Mouse (Mus musculus): ENCODE measurements around the gene Lnx2. TPM values are rescaled to one million over a fixed set of nuclear protein-coding genes. Genes with fewer than 3 reads are reported as not detected.
A peak's percentile ranks its signal among the peaks of the same experiment; 100 is the strongest.

The Lnx2 gene
- polyA plus RNA-seq, 1 experiment from 2014 or later = 13.0 TPM

- H3K36me3 ChIP-seq (ENCODE audit: control insufficient read depth, insufficient read depth, low read length) = no peaks in the 10 kb centered on the region
- peaks cover 3 to 6% of the 10 kb centered on the region in 2 experiments; a peak in 3 of 4 replicates for H3K4me1 ChIP-seq (ENCODE audit: control insufficient read depth in 2 of 2, insufficient read depth in 2 of 2, low read length in 2 of 2)
- H3K27ac ChIP-seq (replicated peaks in 1 of 2; ENCODE audit: control insufficient read depth in 1 of 2, insufficient read depth in 1 of 2, low read depth in 2 of 2, low read length in 2 of 2) = no peak overlapping the region
- H3K4me3 ChIP-seq (ENCODE audit: control insufficient read depth in 1 of 2, insufficient read depth in 1 of 2, low read depth in 1 of 2, low read length in 2 of 2) = no peak overlapping the region
- ATAC-seq (ENCODE audit: insufficient number of reproducible peaks, insufficient read depth, low FRiP score, low read depth) = no peak
- H3K4me2 ChIP-seq (ENCODE audit: low read length) = no peak overlapping the region
- H3K27me3 ChIP-seq (ENCODE audit: control insufficient read depth, insufficient read depth, low read length) = peaks cover 18% of the 10 kb centered on the region
- WGBS = 28% methylated on average over 5 of the region's 5 CpGs
- H3K9me3 ChIP-seq (ENCODE audit: control insufficient read depth, low read length) = no peaks in the 10 kb centered on the region
- no peak overlapping the region for H3K9ac ChIP-seq (ENCODE audit: low read length)
Measured at GRCm38 (mm10) chr5:146989051-146989450, 87.3 kb downstream of the Lnx2 start.

GRCm38 (mm10) chr5:146987588-146987987, 88.8 kb downstream of the Lnx2 start:
- WGBS = 88% methylated on average over 10 of the region's 10 CpGs
- Histone ChIP-seq H3K9me3 (ENCODE audit: control insufficient read depth, low read length) (no peaks in the 10 kb centered on the region), H3K4me3 (ENCODE audit: control insufficient read depth in 1 of 2, insufficient read depth in 1 of 2, low read depth in 1 of 2, low read length in 2 of 2) (no peak overlapping the region), H3K27me3 (ENCODE audit: control insufficient read depth, insufficient read depth, low read length) (peaks cover 26% of the 10 kb centered on the region), H3K9ac (ENCODE audit: low read length) (no peak overlapping the region), H3K27ac (replicated peaks in 1 of 2; ENCODE audit: control insufficient read depth in 1 of 2, insufficient read depth in 1 of 2, low read depth in 2 of 2, low read length in 2 of 2) (no peak overlapping the region), H3K36me3 (ENCODE audit: control insufficient read depth, insufficient read depth, low read length) (no peaks in the 10 kb centered on the region), H3K4me2 (ENCODE audit: low read length) (no peak overlapping the region), H3K4me1 (ENCODE audit: control insufficient read depth in 2 of 2, insufficient read depth in 2 of 2, low read length in 2 of 2) (peaks cover 3 to 6% of the 10 kb centered on the region in 2 experiments; a peak in 3 of 4 replicates)
- no peak for ATAC-seq (ENCODE audit: insufficient number of reproducible peaks, insufficient read depth, low FRiP score, low read depth)

GRCm38 (mm10) chr5:146985725-146986433, 90.5 kb downstream of the Lnx2 start:
- H3K4me3 ChIP-seq (ENCODE audit: control insufficient read depth in 1 of 2, insufficient read depth in 1 of 2, low read depth in 1 of 2, low read length in 2 of 2) = no peak overlapping the region
- no peak overlapping the region for H3K27ac ChIP-seq (replicated peaks in 1 of 2; ENCODE audit: control insufficient read depth in 1 of 2, insufficient read depth in 1 of 2, low read depth in 2 of 2, low read length in 2 of 2)
- peaks cover 29% of the 10 kb centered on the region for H3K27me3 ChIP-seq (ENCODE audit: control insufficient read depth, insufficient read depth, low read length)
- H3K4me2 ChIP-seq (ENCODE audit: low read length) = peak overlapping the region; percentile 31
- H3K36me3 ChIP-seq (ENCODE audit: control insufficient read depth, insufficient read depth, low read length) = no peaks in the 10 kb centered on the region
- ATAC-seq (ENCODE audit: insufficient number of reproducible peaks, insufficient read depth, low FRiP score, low read depth) = no peak
- H3K9ac ChIP-seq (ENCODE audit: low read length) = no peak overlapping the region
- WGBS = 47% methylated on average over 21 of the region's 21 CpGs
- H3K9me3 ChIP-seq (ENCODE audit: control insufficient read depth, low read length) = no peaks in the 10 kb centered on the region
- H3K4me1 ChIP-seq (ENCODE audit: control insufficient read depth in 2 of 2, insufficient read depth in 2 of 2, low read length in 2 of 2) = peaks cover 3 to 6% of the 10 kb centered on the region in 2 experiments; a peak in 3 of 4 replicates

- Histone ChIP-seq H3K9ac (ENCODE audit: low read length) (no peak overlapping the region), H3K4me3 (ENCODE audit: control insufficient read depth in 1 of 2, insufficient read depth in 1 of 2, low read depth in 1 of 2, low read length in 2 of 2) (no peak overlapping the region), H3K27ac (replicated peaks in 1 of 2; ENCODE audit: control insufficient read depth in 1 of 2, insufficient read depth in 1 of 2, low read depth in 2 of 2, low read length in 2 of 2) (no peak overlapping the region), H3K36me3 (ENCODE audit: control insufficient read depth, insufficient read depth, low read length) (no peaks in the 10 kb centered on the region), H3K9me3 (ENCODE audit: control insufficient read depth, low read length) (no peaks in the 10 kb centered on the region), H3K27me3 (ENCODE audit: control insufficient read depth, insufficient read depth, low read length) (peaks cover 29% of the 10 kb centered on the region), H3K4me2 (ENCODE audit: low read length) (no peak overlapping the region), H3K4me1 (ENCODE audit: control insufficient read depth in 2 of 2, insufficient read depth in 2 of 2, low read length in 2 of 2) (no peaks in the 10 kb centered on the region)
- WGBS = 6% methylated on average over 8 of the region's 8 CpGs
- ATAC-seq (ENCODE audit: insufficient number of reproducible peaks, insufficient read depth, low FRiP score, low read depth) = no peak
Measured at GRCm38 (mm10) chr5:146983216-146983615, 93.2 kb downstream of the Lnx2 start.

GRCm38 (mm10) chr5:146981376-146981775, 95.0 kb downstream of the Lnx2 start:
- no peaks in the 10 kb centered on the region for H3K9me3 ChIP-seq (ENCODE audit: control insufficient read depth, low read length)
- no peak overlapping the region for H3K4me2 ChIP-seq (ENCODE audit: low read length)
- H3K27ac ChIP-seq (replicated peaks in 1 of 2; ENCODE audit: control insufficient read depth in 1 of 2, insufficient read depth in 1 of 2, low read depth in 2 of 2, low read length in 2 of 2) = no peak overlapping the region
- no peak for ATAC-seq (ENCODE audit: insufficient number of reproducible peaks, insufficient read depth, low FRiP score, low read depth)
- H3K4me3 ChIP-seq (ENCODE audit: control insufficient read depth in 1 of 2, insufficient read depth in 1 of 2, low read depth in 1 of 2, low read length in 2 of 2) = no peak overlapping the region
- no peak overlapping the region for H3K9ac ChIP-seq (ENCODE audit: low read length)
- 78% methylated on average over 6 of the region's 6 CpGs for WGBS
- H3K4me1 ChIP-seq (ENCODE audit: control insufficient read depth in 2 of 2, insufficient read depth in 2 of 2, low read length in 2 of 2) = no peaks in the 10 kb centered on the region
- no peaks in the 10 kb centered on the region for H3K36me3 ChIP-seq (ENCODE audit: control insufficient read depth, insufficient read depth, low read length)
- H3K27me3 ChIP-seq (ENCODE audit: control insufficient read depth, insufficient read depth, low read length) = peaks cover 29% of the 10 kb centered on the region

- Histone ChIP-seq H3K27ac (replicated peaks in 1 of 2; ENCODE audit: control insufficient read depth in 1 of 2, insufficient read depth in 1 of 2, low read depth in 2 of 2, low read length in 2 of 2) (no peak overlapping the region), H3K4me1 (ENCODE audit: control insufficient read depth in 2 of 2, insufficient read depth in 2 of 2, low read length in 2 of 2) (no peaks in the 10 kb centered on the region), H3K9me3 (ENCODE audit: control insufficient read depth, low read length) (no peaks in the 10 kb centered on the region), H3K9ac (ENCODE audit: low read length) (no peak overlapping the region), H3K27me3 (ENCODE audit: control insufficient read depth, insufficient read depth, low read length) (no peaks in the 10 kb centered on the region), H3K4me3 (ENCODE audit: control insufficient read depth in 1 of 2, insufficient read depth in 1 of 2, low read depth in 1 of 2, low read length in 2 of 2) (no peak overlapping the region), H3K36me3 (ENCODE audit: control insufficient read depth, insufficient read depth, low read length) (no peaks in the 10 kb centered on the region), H3K4me2 (ENCODE audit: low read length) (no peak overlapping the region)
- 48% methylated on average over 13 of the region's 13 CpGs for WGBS
- ATAC-seq (ENCODE audit: insufficient number of reproducible peaks, insufficient read depth, low FRiP score, low read depth) = no peak
Measured at GRCm38 (mm10) chr5:146974781-146975123, 101.6 kb downstream of the Lnx2 start.

- Histone ChIP-seq H3K9me3 (ENCODE audit: control insufficient read depth, low read length) (no peaks in the 10 kb centered on the region), H3K27me3 (ENCODE audit: control insufficient read depth, insufficient read depth, low read length) (0 out of 2 replicates have a peak, but pooled peaks cover under 1% of the 10 kb centered on the region), H3K9ac (ENCODE audit: low read length) (no peak overlapping the region), H3K27ac (replicated peaks in 1 of 2; ENCODE audit: control insufficient read depth in 1 of 2, insufficient read depth in 1 of 2, low read depth in 2 of 2, low read length in 2 of 2) (no peak overlapping the region), H3K4me3 (ENCODE audit: control insufficient read depth in 1 of 2, insufficient read depth in 1 of 2, low read depth in 1 of 2, low read length in 2 of 2) (no peak overlapping the region), H3K4me2 (ENCODE audit: low read length) (no peak overlapping the region), H3K36me3 (ENCODE audit: control insufficient read depth, insufficient read depth, low read length) (no peaks in the 10 kb centered on the region), H3K4me1 (ENCODE audit: control insufficient read depth in 2 of 2, insufficient read depth in 2 of 2, low read length in 2 of 2) (no peaks in the 10 kb centered on the region)
- WGBS = 75% methylated on average over 25 of the region's 25 CpGs
- ATAC-seq (ENCODE audit: insufficient number of reproducible peaks, insufficient read depth, low FRiP score, low read depth) = no peak
Measured at GRCm38 (mm10) chr5:146973858-146974780, 102.3 kb downstream of the Lnx2 start.

Data from heart, embryonic 14.5 days (tissue).